Mouse (Mus musculus): ENCODE results near the gene Pdgfc.

GRCm38 (mm10) chr3:81037312-81037859, 1.2 kb downstream of the Pdgfc start:
- TF ChIP-seq POLR2A (IDR thresholded peaks at IDR 0.05; ENCODE audit: low read depth, low read length) (no peak), CTCF (conservative IDR thresholded peaks at IDR 0.05; ENCODE audit: insufficient read depth, insufficient read length, low read depth, low read length) (no peak)
